Mouse (Mus musculus): ENCODE data around the gene Cacng3. TPM values are rescaled to one million over a fixed set of nuclear protein-coding genes. Genes with fewer than 3 reads are reported as not detected.

Gene Cacng3
- total and polyA plus RNA-seq, 2 experiments from 2014 or later = 20.9 to 37.1 TPM

DNA sequence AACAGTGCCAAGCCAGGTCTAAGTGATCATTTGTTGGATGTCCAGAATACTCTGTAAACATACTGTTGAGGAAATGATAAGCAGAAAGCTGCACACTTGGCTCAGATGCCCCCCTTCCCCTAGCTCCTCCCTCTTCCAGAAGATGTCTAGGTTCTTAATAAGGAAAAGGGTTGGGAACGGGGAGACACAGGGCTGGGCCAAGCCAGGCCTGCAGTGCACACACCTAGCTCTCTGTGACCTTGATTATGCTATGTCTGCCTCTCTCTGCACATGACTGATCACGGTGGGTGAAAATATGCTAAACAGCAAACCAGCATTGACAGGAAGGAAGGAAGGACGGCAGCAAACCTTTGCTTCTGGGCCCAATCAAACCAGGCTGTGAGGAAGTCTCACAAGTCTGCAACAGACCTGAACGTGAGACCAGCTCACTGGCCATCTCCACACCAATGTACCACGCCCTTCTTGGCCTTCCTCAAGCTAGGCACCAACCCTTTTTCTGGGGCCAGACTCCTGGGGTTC is 53.1 kb downstream of the Cacng3 start:
- H3K4me3 ChIP-seq (ENCODE audit: low read depth, low read length) = no peak overlapping the region
- DNase-seq (ENCODE audit: low spot score) (no peak), ATAC-seq (ENCODE audit: low FRiP score) (no peak)
- WGBS = 49% methylated on average over 5 of the region's 5 CpGs
- H3K4me2 ChIP-seq (ENCODE audit: low read depth, low read length, poor library complexity, severe bottlenecking) = no peak overlapping the region
- H3K36me3 ChIP-seq (ENCODE audit: insufficient read depth, low read length) = no peaks in the 10 kb centered on the region
- no peak for TF ChIP-seq CTCF (IDR thresholded peaks at IDR 0.05)
- H3K9me3 ChIP-seq (ENCODE audit: low read length) = no peaks in the 10 kb centered on the region
- no peaks in the 10 kb centered on the region for H3K27me3 ChIP-seq (ENCODE audit: insufficient read depth, low read length)
- H3K9ac ChIP-seq (replicated peaks; ENCODE audit: low read length, poor library complexity, severe bottlenecking) = no peak overlapping the region
- H3K4me1 ChIP-seq (ENCODE audit: insufficient read depth, low read length) = peaks cover 4% of the 10 kb centered on the region; the same call in 1 of the 2 replicates
- no peak overlapping the region for H3K27ac ChIP-seq (ENCODE audit: low read depth, low read length)

- Histone ChIP-seq H3K4me3 (ENCODE audit: low read depth, low read length) (no peak overlapping the region), H3K27ac (ENCODE audit: low read depth, low read length) (no peak overlapping the region), H3K9me3 (ENCODE audit: low read length) (no peaks in the 10 kb centered on the region), H3K27me3 (ENCODE audit: insufficient read depth, low read length) (no peaks in the 10 kb centered on the region), H3K4me2 (ENCODE audit: low read depth, low read length, poor library complexity, severe bottlenecking) (no peak overlapping the region), H3K4me1 (ENCODE audit: insufficient read depth, low read length) (peaks cover 4% of the 10 kb centered on the region; the same call in 1 of the 2 replicates), H3K36me3 (ENCODE audit: insufficient read depth, low read length) (no peaks in the 10 kb centered on the region), H3K9ac (replicated peaks; ENCODE audit: low read length, poor library complexity, severe bottlenecking) (no peak overlapping the region)
- ATAC-seq (ENCODE audit: low FRiP score) (no peak), DNase-seq (ENCODE audit: low spot score) (no peak)
- WGBS = 89% methylated on average over 2 of the region's 2 CpGs
- no peak for TF ChIP-seq CTCF (IDR thresholded peaks at IDR 0.05)
These were observed 56.1 kb downstream of the Cacng3 start for GRCm38 (mm10) chr7:122726376-122726775.

GRCm38 (mm10) chr7:122728186-122728585 is 57.9 kb downstream of the Cacng3 start:
- Histone ChIP-seq H3K9me3 (ENCODE audit: low read length) (no peaks in the 10 kb centered on the region), H3K9ac (replicated peaks; ENCODE audit: low read length, poor library complexity, severe bottlenecking) (no peak overlapping the region), H3K27ac (ENCODE audit: low read depth, low read length) (no peak overlapping the region), H3K36me3 (ENCODE audit: insufficient read depth, low read length) (no peaks in the 10 kb centered on the region), H3K4me2 (ENCODE audit: low read depth, low read length, poor library complexity, severe bottlenecking) (no peak overlapping the region), H3K27me3 (ENCODE audit: insufficient read depth, low read length) (no peaks in the 10 kb centered on the region), H3K4me1 (ENCODE audit: insufficient read depth, low read length) (peaks cover 4% of the 10 kb centered on the region; the same call in 1 of the 2 replicates), H3K4me3 (ENCODE audit: low read depth, low read length) (no peak overlapping the region)
- DNase-seq (ENCODE audit: low spot score) (no peak), ATAC-seq (ENCODE audit: low FRiP score) (no peak)
- no peak for TF ChIP-seq CTCF (IDR thresholded peaks at IDR 0.05)
- 91% methylated on average over 8 of the region's 8 CpGs for WGBS

DNA sequence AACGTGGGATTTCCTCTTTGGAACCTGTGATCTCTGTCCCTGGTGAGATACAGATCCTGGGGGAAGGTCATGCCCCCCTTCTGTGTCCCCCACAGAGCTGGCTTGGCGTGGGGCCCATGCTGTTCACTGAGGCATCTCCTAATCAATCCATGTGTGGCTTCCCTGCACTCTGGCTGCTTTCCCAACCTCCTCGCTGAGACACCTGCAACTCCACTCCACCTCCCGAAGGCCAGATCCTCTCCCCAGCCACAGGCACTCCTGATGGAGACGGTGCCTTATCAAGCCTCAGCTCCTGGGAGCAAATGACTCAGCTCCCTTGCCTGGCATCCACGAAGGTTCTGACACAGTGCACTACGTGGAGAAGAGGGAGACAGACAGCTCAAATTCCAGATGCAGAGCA is 58.6 kb downstream of the Cacng3 start:
- DNase-seq (ENCODE audit: low spot score) (no peak), ATAC-seq (ENCODE audit: low FRiP score) (no peak)
- WGBS = 38% methylated on average over 7 of the region's 7 CpGs

GRCm38 (mm10) chr7:122735323-122735722 is 65.0 kb downstream of the Cacng3 start:
- no peak overlapping the region for H3K4me2 ChIP-seq (ENCODE audit: low read depth, low read length, poor library complexity, severe bottlenecking)
- no peak for TF ChIP-seq CTCF (IDR thresholded peaks at IDR 0.05)
- WGBS = 28% methylated on average over 11 of the region's 11 CpGs
- DNase-seq (ENCODE audit: low spot score) = peak; percentile 62
- H3K9ac ChIP-seq (replicated peaks; ENCODE audit: low read length, poor library complexity, severe bottlenecking) = no peak overlapping the region
- H3K9me3 ChIP-seq (ENCODE audit: low read length) = no peaks in the 10 kb centered on the region
- no peak for ATAC-seq (ENCODE audit: low FRiP score)
- peaks cover 15% of the 10 kb centered on the region for H3K4me1 ChIP-seq (ENCODE audit: insufficient read depth, low read length)
- H3K36me3 ChIP-seq (ENCODE audit: insufficient read depth, low read length) = no peaks in the 10 kb centered on the region
- H3K27ac ChIP-seq (ENCODE audit: low read depth, low read length) = peak overlapping the region; percentile 6; the same call in 1 of the 2 replicates
- no peaks in the 10 kb centered on the region for H3K27me3 ChIP-seq (ENCODE audit: insufficient read depth, low read length)
- H3K4me3 ChIP-seq (ENCODE audit: low read depth, low read length) = no peak overlapping the region

More for the DNA sequence above, 58.6 kb downstream of the Cacng3 start:
- Histone ChIP-seq H3K27ac (ENCODE audit: low read depth, low read length) (no peak overlapping the region), H3K9me3 (ENCODE audit: low read length) (no peaks in the 10 kb centered on the region), H3K4me3 (ENCODE audit: low read depth, low read length) (no peak overlapping the region), H3K4me1 (ENCODE audit: insufficient read depth, low read length) (0 out of 2 replicates have a peak, but pooled peaks cover under 1% of the 10 kb centered on the region), H3K36me3 (ENCODE audit: insufficient read depth, low read length) (no peaks in the 10 kb centered on the region), H3K27me3 (ENCODE audit: insufficient read depth, low read length) (no peaks in the 10 kb centered on the region), H3K4me2 (ENCODE audit: low read depth, low read length, poor library complexity, severe bottlenecking) (no peak overlapping the region), H3K9ac (replicated peaks; ENCODE audit: low read length, poor library complexity, severe bottlenecking) (no peak overlapping the region)
- no peak for TF ChIP-seq CTCF (IDR thresholded peaks at IDR 0.05)

GRCm38 (mm10) chr7:122738541-122738940 is 68.2 kb downstream of the Cacng3 start:
- peak overlapping the region; percentile 57 for H3K27ac ChIP-seq (ENCODE audit: low read depth, low read length)
- H3K27me3 ChIP-seq (ENCODE audit: insufficient read depth, low read length) = no peaks in the 10 kb centered on the region
- no peaks in the 10 kb centered on the region for H3K36me3 ChIP-seq (ENCODE audit: insufficient read depth, low read length)
- no peak overlapping the region for H3K4me3 ChIP-seq (ENCODE audit: low read depth, low read length)
- ATAC-seq (ENCODE audit: low FRiP score) = 0 out of 2 replicates have a peak, but pooled peaks have one; percentile 54
- no peak for TF ChIP-seq CTCF (IDR thresholded peaks at IDR 0.05)
- H3K9ac ChIP-seq (replicated peaks; ENCODE audit: low read length, poor library complexity, severe bottlenecking) = no peak overlapping the region
- H3K4me1 ChIP-seq (ENCODE audit: insufficient read depth, low read length) = peaks cover 15% of the 10 kb centered on the region
- no peaks in the 10 kb centered on the region for H3K9me3 ChIP-seq (ENCODE audit: low read length)
- H3K4me2 ChIP-seq (ENCODE audit: low read depth, low read length, poor library complexity, severe bottlenecking) = no peak overlapping the region
- WGBS = 26% methylated on average over 5 of the region's 5 CpGs
- peak; percentile 38 for DNase-seq (ENCODE audit: low spot score)

All from midbrain, postnatal 0 days (tissue).